Mouse (Mus musculus) CD8-positive naive resting alpha-beta T cell, adult 2 months (primary cell): ENCODE data around the gene Dixdc1.

Experiments used
- DNase-seq, 2 experiments: peaks; one replicate each; pipeline ENCODE4 v3.0.0; 2022; ENCODE audit warnings: low read depth in 2 of 2, low spot score in 2 of 2

Gene Dixdc1

DNA sequence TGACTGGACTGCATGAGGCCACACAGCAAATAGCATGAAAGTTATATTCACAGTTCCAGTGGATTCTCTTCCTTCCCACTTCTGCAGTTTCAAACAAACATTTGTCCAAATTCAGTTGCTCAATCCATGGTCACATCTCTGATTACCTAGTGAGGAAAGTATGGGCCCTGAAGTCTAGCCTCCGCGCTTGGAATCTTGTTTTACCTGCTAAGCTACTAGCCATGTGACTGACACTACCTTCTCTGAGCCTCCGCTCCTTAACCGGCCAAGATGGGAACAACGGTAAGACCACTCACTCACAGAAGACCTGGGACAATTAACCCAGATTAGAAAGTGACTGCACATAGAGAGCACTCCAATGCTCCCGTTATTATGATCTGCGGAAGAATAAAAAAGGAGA lies 6.5 kb upstream of the Dixdc1 start:
- no peak for DNase-seq

DNA sequence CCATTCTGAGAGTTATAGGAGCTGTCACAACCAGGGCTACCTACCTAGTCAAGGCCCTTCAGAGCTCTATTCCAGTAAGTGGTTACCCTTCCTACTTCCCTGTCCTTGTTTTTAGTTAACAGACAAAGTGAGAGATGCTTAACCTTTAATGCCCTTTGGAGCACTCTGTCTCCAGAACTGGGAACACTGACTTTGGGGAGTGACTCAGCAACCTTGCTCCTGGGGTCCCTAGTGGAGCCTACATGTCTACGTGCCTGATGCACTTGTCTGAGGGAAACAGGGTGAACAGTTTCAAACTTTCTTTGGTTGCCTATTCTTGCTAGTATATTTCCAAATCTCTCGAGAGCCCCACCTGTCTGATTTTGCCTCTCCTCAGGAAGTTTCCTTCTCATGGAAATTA lies 3.4 kb upstream of the Dixdc1 start:
- no peak for DNase-seq

DNA sequence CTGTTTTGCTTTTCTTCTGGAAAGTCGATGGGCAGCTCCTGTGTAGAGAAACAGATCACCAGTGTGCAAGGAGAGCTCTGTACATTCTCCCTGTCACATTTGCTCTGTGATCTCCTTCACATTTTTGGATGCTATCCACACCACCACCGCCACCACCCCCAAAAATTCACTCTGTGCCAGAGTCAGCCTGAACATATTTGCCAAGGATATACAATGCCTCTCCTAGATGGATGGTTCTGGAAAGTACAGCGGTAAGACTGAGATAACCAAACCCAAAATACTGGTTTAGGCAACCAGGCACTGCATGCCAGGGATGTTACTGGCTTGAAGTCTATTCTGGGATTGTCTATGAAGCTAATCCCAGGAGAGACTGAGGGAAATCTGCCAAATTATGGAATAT lies 2.9 kb upstream of the Dixdc1 start:
- DNase-seq: no peak

- DNase-seq: no peak
These were observed 1.8 kb upstream of the Dixdc1 start for GRCm38 (mm10) chr9:50740867-50741784.

GRCm38 (mm10) chr9:50734989-50735388 lies 4.3 kb downstream of the Dixdc1 start:
- DNase-seq: no peak

- no peak for DNase-seq
These were observed 6.8 kb downstream of the Dixdc1 start for GRCm38 (mm10) chr9:50732560-50732959.

DNA sequence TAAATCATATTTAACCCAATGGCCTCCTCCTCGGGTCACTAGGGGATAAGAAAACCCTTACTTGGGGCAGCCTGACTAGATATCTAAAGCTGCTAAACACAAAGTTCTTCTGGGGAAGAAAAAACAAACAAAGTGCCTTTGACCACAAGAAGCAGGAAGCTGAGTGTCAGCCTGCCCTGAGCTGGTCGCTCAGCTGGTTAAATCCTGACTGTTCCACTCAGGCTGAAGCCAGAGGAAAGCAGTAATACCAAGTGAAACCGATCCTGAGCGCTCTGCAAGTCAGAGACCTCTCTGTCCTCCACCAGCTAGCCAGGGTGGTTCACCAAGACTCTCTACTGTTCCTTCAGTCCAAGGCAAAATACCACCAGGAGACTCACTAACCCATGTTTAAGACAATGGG lies 9.7 kb downstream of the Dixdc1 start:
- no peak for DNase-seq

DNA sequence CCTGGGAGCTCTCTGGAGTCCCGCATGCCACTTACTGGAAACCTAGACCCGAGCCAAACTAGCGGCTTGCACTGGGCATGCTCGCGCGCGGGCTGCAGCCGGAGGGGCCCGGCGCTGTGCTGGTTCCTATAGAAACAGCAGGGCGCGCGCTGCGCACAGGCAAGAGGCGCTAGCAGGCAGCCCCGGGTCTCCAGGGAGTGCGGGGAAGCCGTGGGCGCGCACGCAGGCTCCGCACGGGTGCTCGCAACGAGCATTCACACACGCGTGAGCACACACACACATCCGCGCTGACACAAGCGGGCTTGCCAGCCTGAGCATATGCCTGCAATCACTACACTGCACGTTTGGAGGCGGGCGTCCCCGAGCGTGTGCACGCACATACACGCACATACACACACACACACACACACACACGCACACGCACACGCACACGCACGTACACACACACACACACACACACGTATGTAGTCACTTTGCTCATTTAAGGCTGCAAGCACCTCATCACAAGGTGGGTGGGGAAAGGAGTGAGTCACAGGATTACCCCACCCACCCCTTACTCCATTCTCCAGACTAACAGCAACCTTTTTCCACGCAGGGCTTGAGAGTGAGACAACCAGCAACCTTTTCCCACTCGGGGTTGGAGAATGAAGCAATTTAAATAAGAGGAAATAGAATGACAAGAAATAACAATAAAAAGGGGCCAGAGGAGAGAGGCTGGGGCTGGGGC lies 11.2 kb downstream of the Dixdc1 start:
- peak in 1 of 2 experiments; percentile 5 for DNase-seq

DNA sequence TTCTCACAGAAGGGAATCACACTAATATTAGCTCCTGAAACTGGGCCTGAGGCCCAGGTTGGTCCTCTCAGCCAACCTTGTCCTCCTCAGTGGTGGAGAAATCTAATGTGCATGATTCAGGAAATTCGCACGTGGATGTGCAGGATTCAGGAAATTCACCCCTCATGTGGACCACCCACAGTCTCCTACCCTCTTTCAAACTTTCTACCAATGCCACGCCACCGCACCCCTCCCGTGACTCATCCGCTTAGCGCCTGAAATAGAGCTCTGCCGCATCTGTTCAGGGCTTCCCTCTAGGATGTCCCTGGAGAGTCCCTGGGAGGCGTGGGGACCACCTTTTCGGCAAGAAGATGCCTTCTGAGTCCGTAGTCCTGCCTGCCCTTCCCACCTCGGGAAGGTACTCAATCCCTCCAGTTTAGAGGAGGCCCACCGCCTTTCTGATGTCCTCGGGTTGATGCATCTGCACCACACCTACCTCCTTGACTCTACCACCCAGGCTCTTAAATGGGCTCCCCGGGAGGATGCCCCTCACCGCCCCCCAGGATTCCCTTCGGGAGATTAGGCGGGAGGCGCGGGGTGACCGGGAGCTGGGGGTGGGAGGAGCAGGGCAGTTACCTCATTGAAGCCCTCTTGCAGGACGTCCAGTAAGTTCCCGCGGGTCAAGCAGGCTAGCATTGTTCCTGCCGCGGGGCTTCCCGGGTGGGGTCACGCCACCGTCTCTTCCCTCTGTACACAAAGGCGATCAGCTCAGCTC lies 12.0 kb downstream of the Dixdc1 start:
- no peak for DNase-seq

DNA sequence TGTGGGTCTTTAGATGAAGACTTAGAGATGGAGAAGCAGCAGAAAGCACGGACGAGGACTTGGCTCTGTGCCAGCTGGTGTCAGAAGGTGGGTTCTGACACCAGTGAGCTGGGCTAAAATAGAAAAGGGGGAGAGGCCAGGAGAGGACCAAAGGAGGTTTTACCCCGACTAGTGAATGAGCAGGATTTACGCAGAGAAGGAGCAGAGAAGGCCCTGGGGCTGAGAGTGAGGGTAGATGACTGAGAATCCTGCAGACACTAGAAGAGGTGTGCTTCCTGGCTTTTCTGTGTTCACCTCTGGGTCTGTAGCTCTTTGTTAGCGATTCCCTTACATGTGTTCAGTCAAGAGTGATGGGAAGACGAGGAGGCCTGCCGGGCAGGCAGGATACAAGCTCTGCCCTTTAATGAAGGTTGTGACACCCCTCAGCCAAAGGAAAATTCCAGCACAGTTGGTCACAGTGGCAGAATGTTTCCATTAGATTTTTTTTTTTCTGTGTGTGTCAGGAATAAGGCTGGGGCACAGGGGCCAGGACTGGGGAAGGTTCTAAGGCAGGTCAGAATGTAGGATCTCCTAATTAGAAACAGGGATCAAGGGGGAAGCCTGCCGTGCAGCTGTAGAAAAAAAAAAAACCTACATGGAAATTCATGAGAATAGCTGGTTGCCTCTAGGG lies 13.3 kb downstream of the Dixdc1 start:
- no peak for DNase-seq

GRCm38 (mm10) chr9:50724661-50725330 lies 14.5 kb downstream of the Dixdc1 start:
- no peak for DNase-seq

GRCm38 (mm10) chr9:50724147-50724546 lies 15.2 kb downstream of the Dixdc1 start:
- no peak for DNase-seq

DNA sequence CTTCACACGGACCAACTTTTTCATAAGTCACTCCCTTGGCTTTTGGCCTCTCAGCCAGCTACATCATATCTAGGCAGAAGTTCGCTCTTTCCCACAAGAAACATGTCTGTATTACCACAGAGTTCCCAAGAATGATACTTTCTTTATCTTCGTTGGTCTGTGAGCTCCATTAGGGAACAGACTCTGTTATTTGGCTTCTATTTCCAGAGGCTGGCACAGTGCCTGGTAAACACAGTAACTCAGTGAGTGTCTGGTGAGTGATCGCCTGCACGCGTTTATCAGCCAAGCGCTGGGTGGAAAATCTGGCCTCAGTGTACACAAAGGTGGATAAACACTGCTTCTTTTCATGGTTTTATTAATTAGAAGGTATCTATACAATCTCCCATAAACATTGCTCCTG lies 15.9 kb downstream of the Dixdc1 start:
- no peak for DNase-seq

GRCm38 (mm10) chr9:50722451-50722911 lies 16.8 kb downstream of the Dixdc1 start:
- DNase-seq: no peak

GRCm38 (mm10) chr9:50721061-50721460 lies 18.3 kb downstream of the Dixdc1 start:
- DNase-seq: no peak

GRCm38 (mm10) chr9:50718878-50719277 lies 20.4 kb downstream of the Dixdc1 start:
- no peak for DNase-seq

DNA sequence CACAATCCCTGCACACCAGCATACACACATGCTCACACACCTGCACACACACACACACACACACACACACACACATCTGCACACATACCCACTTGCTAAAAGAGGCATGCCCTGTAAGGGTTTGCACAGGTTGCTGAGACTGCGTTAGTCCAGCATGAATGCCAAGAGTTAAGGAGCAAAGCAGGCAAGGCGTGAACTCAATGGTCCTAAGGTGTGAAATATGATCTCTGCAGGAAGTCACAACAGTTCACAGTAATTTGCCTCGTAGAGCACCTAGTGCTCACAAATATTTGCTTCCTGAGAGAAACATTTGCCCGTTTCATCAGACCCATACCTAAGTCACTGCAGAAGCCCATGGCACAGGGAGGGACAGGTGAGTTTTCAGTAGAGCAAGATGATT lies 25.1 kb downstream of the Dixdc1 start:
- DNase-seq: no peak

DNA sequence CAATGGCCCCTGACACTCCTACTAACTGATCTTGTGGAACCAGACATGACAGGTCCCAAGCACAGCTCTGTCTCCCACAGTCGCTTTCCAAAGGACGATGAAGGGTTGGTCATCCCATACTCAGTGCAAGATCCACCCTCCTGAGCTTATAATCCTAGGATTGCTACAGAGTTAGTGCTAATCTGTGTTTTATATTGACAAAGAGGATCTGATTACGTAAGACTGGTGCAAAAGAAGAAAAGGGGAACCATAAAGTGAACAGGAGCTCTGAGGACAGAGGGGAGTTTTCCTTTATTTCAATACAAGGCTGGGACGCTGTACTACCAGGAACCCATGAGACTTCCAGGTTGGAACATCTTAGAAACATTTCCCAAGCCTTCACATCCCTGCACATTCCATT lies 28.0 kb downstream of the Dixdc1 start:
- no peak for DNase-seq

- no peak for DNase-seq
These were observed 30.2 kb downstream of the Dixdc1 start for GRCm38 (mm10) chr9:50709108-50709507.

GRCm38 (mm10) chr9:50704907-50705306 lies 34.4 kb downstream of the Dixdc1 start:
- no peak for DNase-seq
